9 mouse cellular contexts compared by ENCODE assay signal in the genomic region with DNA sequence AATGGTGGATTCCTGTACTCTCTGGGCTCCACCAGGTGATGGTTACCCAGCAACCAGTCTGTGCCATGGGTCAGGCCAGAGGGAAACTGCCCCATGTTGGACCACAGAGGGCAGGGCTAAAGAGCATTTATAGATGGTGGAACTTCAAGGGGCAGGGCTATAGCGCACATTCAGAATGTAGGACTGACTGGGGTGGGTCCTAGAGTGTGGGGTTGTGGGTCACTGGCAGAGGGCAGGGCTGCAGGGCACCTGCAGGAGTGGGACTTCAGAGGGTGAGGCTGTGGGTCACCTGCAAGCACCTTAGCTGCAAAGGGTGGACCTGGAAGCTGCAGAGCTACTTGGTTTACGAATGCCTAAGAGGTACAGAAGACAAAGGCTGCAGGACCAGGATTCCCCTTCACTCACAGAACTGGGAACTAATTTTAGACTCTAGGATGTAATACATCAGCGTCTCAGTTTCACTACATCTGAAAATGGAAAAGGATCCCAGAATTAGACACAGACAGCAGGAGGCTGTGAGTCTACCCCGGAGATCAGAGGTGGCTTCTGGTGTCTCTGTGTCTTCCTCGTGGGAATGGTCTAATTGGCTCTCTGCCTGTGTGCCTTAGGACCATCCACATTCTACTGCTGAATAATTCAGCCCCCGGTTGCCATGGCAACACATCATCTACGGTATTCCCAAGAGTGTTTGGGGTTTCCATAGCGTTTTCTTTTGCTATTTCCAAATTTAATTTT.
DNase-seq lines count a peak whose midpoint lies in the region; ATAC-seq lines count a peak whose summit lies in the region.
"Had no signal": no experiment of that assay in that cellular context is flagged by ENCODE, and none has a peak within 500 bp of the region (broad histone marks: within the 10 kb centered on the region; RNA-seq: fewer than 3 reads in every experiment).

No protein-coding gene starts in this region.

- peak overlapping the region; percentile 10; the same call in 1 of the 2 replicates for H3K4me2 ChIP-seq in forebrain, embryonic 12.5 days
- peak overlapping the region; percentile 13; the same call in 1 of the 2 replicates for H3K4me2 ChIP-seq in hindbrain, embryonic 12.5 days (replicated peaks)
- no peak overlapping the region for H3K4me2 ChIP-seq in intestine, embryonic 15.5 days (replicated peaks)
- H3K4me2 ChIP-seq: liver, embryonic 13.5 days had no signal

- peak; percentile 45 for DNase-seq in midbrain, embryonic 10.5 days (ENCODE audit: low spot score)
- DNase-seq in right cerebral cortex, postnatal 10 days (ENCODE audit: low spot score in 2 of 2): peak; percentile 93 to 95
- DNase-seq in thymus, postnatal 0 days (ENCODE audit: low spot score): no peak
- DNase-seq: gastrocnemius, adult 2 months; liver, embryonic 13.5 days had no signal

- H3K27ac ChIP-seq in forebrain, embryonic 12.5 days: peak overlapping the region; percentile 84
- H3K27ac ChIP-seq in hindbrain, embryonic 12.5 days: peak overlapping the region; percentile 88
- H3K27ac ChIP-seq in midbrain, embryonic 10.5 days (replicated peaks): peak overlapping the region; percentile 76
- H3K27ac ChIP-seq in intestine, embryonic 15.5 days: no peak overlapping the region
- H3K27ac ChIP-seq: gastrocnemius, adult 2 months; liver, embryonic 13.5 days had no signal

- H3K36me3 ChIP-seq in forebrain, embryonic 12.5 days (replicated peaks): peaks cover 3% of the 10 kb centered on the region; the same call in 1 of the 2 replicates
- no peaks in the 10 kb centered on the region for H3K36me3 ChIP-seq in hindbrain, embryonic 12.5 days
- H3K36me3 ChIP-seq in midbrain, embryonic 10.5 days: no peaks in the 10 kb centered on the region
- H3K36me3 ChIP-seq in intestine, embryonic 15.5 days: no peaks in the 10 kb centered on the region
- H3K36me3 ChIP-seq: liver, embryonic 13.5 days had no signal

- peaks cover 42% of the 10 kb centered on the region for H3K4me1 ChIP-seq in forebrain, embryonic 12.5 days
- peaks cover 30% of the 10 kb centered on the region for H3K4me1 ChIP-seq in hindbrain, embryonic 12.5 days
- peaks cover 28% of the 10 kb centered on the region for H3K4me1 ChIP-seq in midbrain, embryonic 10.5 days
- H3K4me1 ChIP-seq in intestine, embryonic 15.5 days (replicated peaks): no peaks in the 10 kb centered on the region
- H3K4me1 ChIP-seq: liver, embryonic 13.5 days had no signal

- 54% methylated on average over 8 of the region's 8 CpGs for WGBS in forebrain, embryonic 12.5 days
- 34% methylated on average over 8 of the region's 8 CpGs for WGBS in hindbrain, embryonic 12.5 days
- WGBS in midbrain, embryonic 10.5 days: 66% methylated on average over 8 of the region's 8 CpGs
- WGBS in intestine, embryonic 15.5 days: 66% methylated on average over 8 of the region's 8 CpGs

- H3K27me3 ChIP-seq in forebrain, embryonic 12.5 days: no peaks in the 10 kb centered on the region
- no peaks in the 10 kb centered on the region for H3K27me3 ChIP-seq in hindbrain, embryonic 12.5 days
- H3K27me3 ChIP-seq in midbrain, embryonic 10.5 days (ENCODE audit: low read depth, poor library complexity, severe bottlenecking): no peaks in the 10 kb centered on the region
- H3K27me3 ChIP-seq in intestine, embryonic 15.5 days (replicated peaks): no peaks in the 10 kb centered on the region
- H3K27me3 ChIP-seq: liver, embryonic 13.5 days had no signal

- no peaks in the 10 kb centered on the region for H3K9me3 ChIP-seq in forebrain, embryonic 12.5 days
- H3K9me3 ChIP-seq in hindbrain, embryonic 12.5 days (replicated peaks): no peaks in the 10 kb centered on the region
- H3K9me3 ChIP-seq in midbrain, embryonic 10.5 days (replicated peaks): no peaks in the 10 kb centered on the region
- H3K9me3 ChIP-seq in intestine, embryonic 15.5 days: no peaks in the 10 kb centered on the region
- H3K9me3 ChIP-seq: liver, embryonic 13.5 days had no signal

- no peak overlapping the region for H3K4me3 ChIP-seq in forebrain, embryonic 12.5 days (replicated peaks)
- no peak overlapping the region for H3K4me3 ChIP-seq in hindbrain, embryonic 12.5 days
- H3K4me3 ChIP-seq in midbrain, embryonic 10.5 days: no peak overlapping the region
- no peak overlapping the region for H3K4me3 ChIP-seq in intestine, embryonic 15.5 days (replicated peaks)
- H3K4me3 ChIP-seq: gastrocnemius, adult 2 months; liver, embryonic 13.5 days had no signal

- peak; percentile 86 for ATAC-seq in forebrain, embryonic 12.5 days (ENCODE audit: low FRiP score)
- peak; percentile 88 for ATAC-seq in hindbrain, embryonic 12.5 days (ENCODE audit: low FRiP score)
- no peak for ATAC-seq in megakaryocyte-erythroid progenitor cell, adult 5-6 weeks (replicated peaks; ENCODE audit: low FRiP score, low TSS enrichment, poor library complexity, severe bottlenecking)
- ATAC-seq in intestine, embryonic 15.5 days: no peak

- H3K9ac ChIP-seq in forebrain, embryonic 12.5 days: no peak overlapping the region
- no peak overlapping the region for H3K9ac ChIP-seq in hindbrain, embryonic 12.5 days
- no peak overlapping the region for H3K9ac ChIP-seq in intestine, embryonic 15.5 days
- H3K9ac ChIP-seq: liver, embryonic 13.5 days had no signal

Comparison
In these comparisons a context has a peak if more than half of its experiments do, and no peak if none do; other contexts are left out.
1. ATAC-seq: peak in forebrain, embryonic 12.5 days (single experiment) and hindbrain, embryonic 12.5 days (single experiment); none in megakaryocyte-erythroid progenitor cell, adult 5-6 weeks (single experiment) and intestine, embryonic 15.5 days (single experiment).